Mouse (Mus musculus): ENCODE data around the gene Slc26a10.

- TF ChIP-seq POLR2A (IDR thresholded peaks at IDR 0.05; ENCODE audit: borderline replicate concordance, extremely low read depth, insufficient read depth, insufficient read length, poor library complexity, severe bottlenecking): no peak
- TF ChIP-seq CTCF (IDR thresholded peaks at IDR 0.05; ENCODE audit: borderline replicate concordance, extremely low read depth, insufficient read depth, insufficient read length): no peak
Measured at GRCm38 (mm10) chr10:127154652-127155051, 25.8 kb downstream of the Slc26a10 start.
